Mouse (Mus musculus) erythroblast, embryonic 14.5 days (primary cell): ENCODE data around the gene Nhp2.

Experiments used
- GATA1 ChIP-seq: IDR thresholded peaks from 2 replicates; pipeline ENCODE4 v1.6.1; 2012; ENCODE audit warnings: low read length, inconsistent platforms, mixed read lengths
- TAL1 ChIP-seq: IDR thresholded peaks from 3 replicates; pipeline ENCODE4 v1.6.1; 2012; ENCODE audit warnings: low read length, inconsistent platforms, mixed read lengths

- TF ChIP-seq GATA1, result no peak
- no peak for TF ChIP-seq TAL1
Measured at GRCm38 (mm10) chr11:51670846-51671245, 51.3 kb downstream of the Nhp2 start.
